Mouse (Mus musculus): ENCODE data around the gene Nrl. TPM values are rescaled to one million over a fixed set of nuclear protein-coding genes. Genes with fewer than 3 reads are reported as not detected.

Nrl gene
- polyA plus RNA-seq, 1 experiment = not detected

- no peak overlapping the region for H3ac ChIP-seq (ENCODE audit: control insufficient read depth, insufficient read length, low read depth)
- H3K79me2 ChIP-seq (ENCODE audit: control insufficient read depth, insufficient read depth) = no peaks in the 10 kb centered on the region
- no peak overlapping the region for H3K4me3 ChIP-seq (ENCODE audit: insufficient read depth, poor library complexity, severe bottlenecking)
- no peaks in the 10 kb centered on the region for H3K27me3 ChIP-seq (ENCODE audit: control insufficient read depth, insufficient read depth, insufficient read length)
- no peaks in the 10 kb centered on the region for H3K79me3 ChIP-seq (ENCODE audit: low read depth)
- no peak for TF ChIP-seq MYOD1 (IDR thresholded peaks at IDR 0.05; ENCODE audit: control insufficient read depth, insufficient read length, low read depth)
- no peak for TF ChIP-seq MYOG (IDR thresholded peaks at IDR 0.05; ENCODE audit: control insufficient read depth, extremely low read depth, insufficient read length)
- no peak for TF ChIP-seq USF1 (IDR thresholded peaks at IDR 0.05; ENCODE audit: low read depth)
- TF ChIP-seq MAX (IDR thresholded peaks at IDR 0.05) = no peak
- TF ChIP-seq CTCF (IDR thresholded peaks at IDR 0.05; ENCODE audit: control insufficient read depth, insufficient read depth, insufficient read length) = no peak
- TF ChIP-seq CEBPB (IDR thresholded peaks at IDR 0.05; ENCODE audit: low read depth) = no peak
- no peak for TF ChIP-seq FOSL1 (IDR thresholded peaks at IDR 0.05; ENCODE audit: insufficient read depth, low read length, poor library complexity, severe bottlenecking)
- peaks cover 9% of the 10 kb centered on the region for H3K36me3 ChIP-seq (ENCODE audit: control insufficient read depth, insufficient read depth)
Measured at GRCm38 (mm10) chr14:55561860-55562259, 37.1 kb upstream of the Nrl start.

GRCm38 (mm10) chr14:55560202-55561073 is 35.7 kb upstream of the Nrl start, which contains the start of gene A730061H03Rik:
TSS of gene A730061H03Rik (minus strand) at chr14:55560406.
- no peaks in the 10 kb centered on the region for H3K79me2 ChIP-seq (ENCODE audit: control insufficient read depth, insufficient read depth)
- peak; percentile 92 for TF ChIP-seq MAX (IDR thresholded peaks at IDR 0.05)
- no peak for TF ChIP-seq FOSL1 (IDR thresholded peaks at IDR 0.05; ENCODE audit: insufficient read depth, low read length, poor library complexity, severe bottlenecking)
- peak; percentile 88 for TF ChIP-seq USF1 (IDR thresholded peaks at IDR 0.05; ENCODE audit: low read depth)
- TF ChIP-seq CEBPB (IDR thresholded peaks at IDR 0.05; ENCODE audit: low read depth) = peak; percentile 58
- no peak for TF ChIP-seq MYOG (IDR thresholded peaks at IDR 0.05; ENCODE audit: control insufficient read depth, extremely low read depth, insufficient read length)
- peak within 1 kb of the TSS; percentile 55 for H3K4me3 ChIP-seq (ENCODE audit: insufficient read depth, poor library complexity, severe bottlenecking)
- H3K79me3 ChIP-seq (ENCODE audit: low read depth) = no peaks in the 10 kb centered on the region
- H3K36me3 ChIP-seq (ENCODE audit: control insufficient read depth, insufficient read depth) = peaks cover 2% of the 10 kb centered on the region
- H3ac ChIP-seq (ENCODE audit: control insufficient read depth, insufficient read length, low read depth) = peak within 1 kb of the TSS; percentile 84
- H3K27me3 ChIP-seq (ENCODE audit: control insufficient read depth, insufficient read depth, insufficient read length) = no peaks in the 10 kb centered on the region

GRCm38 (mm10) chr14:55559799-55560201 is 35.0 kb upstream of the Nrl start, which contains the start of gene Dcaf11:
TSS of gene Dcaf11 (plus strand) at chr14:55560006.
- H3K79me2 ChIP-seq (ENCODE audit: control insufficient read depth, insufficient read depth) = no peaks in the 10 kb centered on the region
- TF ChIP-seq MYOD1 (IDR thresholded peaks at IDR 0.05; ENCODE audit: control insufficient read depth, insufficient read length, low read depth) (no peak), CTCF (IDR thresholded peaks at IDR 0.05; ENCODE audit: control insufficient read depth, insufficient read depth, insufficient read length) (no peak), CEBPB (IDR thresholded peaks at IDR 0.05; ENCODE audit: low read depth) (no peak), MYOG (IDR thresholded peaks at IDR 0.05; ENCODE audit: control insufficient read depth, extremely low read depth, insufficient read length) (no peak), MAX (IDR thresholded peaks at IDR 0.05) (no peak), USF1 (IDR thresholded peaks at IDR 0.05; ENCODE audit: low read depth) (no peak), FOSL1 (IDR thresholded peaks at IDR 0.05; ENCODE audit: insufficient read depth, low read length, poor library complexity, severe bottlenecking) (no peak)
- no peaks in the 10 kb centered on the region for H3K79me3 ChIP-seq (ENCODE audit: low read depth)
- peak within 1 kb of the TSS; percentile 55 for H3K4me3 ChIP-seq (ENCODE audit: insufficient read depth, poor library complexity, severe bottlenecking)
- no peaks in the 10 kb centered on the region for H3K27me3 ChIP-seq (ENCODE audit: control insufficient read depth, insufficient read depth, insufficient read length)
- H3ac ChIP-seq (ENCODE audit: control insufficient read depth, insufficient read length, low read depth) = peak within 1 kb of the TSS; percentile 84
- no peaks in the 10 kb centered on the region for H3K36me3 ChIP-seq (ENCODE audit: control insufficient read depth, insufficient read depth)

GRCm38 (mm10) chr14:55558740-55559448 is 34.1 kb upstream of the Nrl start:
- no peak overlapping the region for H3K4me3 ChIP-seq (ENCODE audit: insufficient read depth, poor library complexity, severe bottlenecking)
- no peaks in the 10 kb centered on the region for H3K79me3 ChIP-seq (ENCODE audit: low read depth)
- H3K27me3 ChIP-seq (ENCODE audit: control insufficient read depth, insufficient read depth, insufficient read length) = no peaks in the 10 kb centered on the region
- TF ChIP-seq CTCF (IDR thresholded peaks at IDR 0.05; ENCODE audit: control insufficient read depth, insufficient read depth, insufficient read length) (no peak), FOSL1 (IDR thresholded peaks at IDR 0.05; ENCODE audit: insufficient read depth, low read length, poor library complexity, severe bottlenecking) (no peak), MYOG (IDR thresholded peaks at IDR 0.05; ENCODE audit: control insufficient read depth, extremely low read depth, insufficient read length) (no peak), MAX (IDR thresholded peaks at IDR 0.05) (no peak), MYOD1 (IDR thresholded peaks at IDR 0.05; ENCODE audit: control insufficient read depth, insufficient read length, low read depth) (no peak), USF1 (IDR thresholded peaks at IDR 0.05; ENCODE audit: low read depth) (no peak)
- no peaks in the 10 kb centered on the region for H3K79me2 ChIP-seq (ENCODE audit: control insufficient read depth, insufficient read depth)
- H3K36me3 ChIP-seq (ENCODE audit: control insufficient read depth, insufficient read depth) = no peaks in the 10 kb centered on the region
- H3ac ChIP-seq (ENCODE audit: control insufficient read depth, insufficient read length, low read depth) = no peak overlapping the region

GRCm38 (mm10) chr14:55557587-55557986 is 32.8 kb upstream of the Nrl start:
- no peaks in the 10 kb centered on the region for H3K79me2 ChIP-seq (ENCODE audit: control insufficient read depth, insufficient read depth)
- no peak overlapping the region for H3ac ChIP-seq (ENCODE audit: control insufficient read depth, insufficient read length, low read depth)
- H3K36me3 ChIP-seq (ENCODE audit: control insufficient read depth, insufficient read depth) = no peaks in the 10 kb centered on the region
- no peaks in the 10 kb centered on the region for H3K27me3 ChIP-seq (ENCODE audit: control insufficient read depth, insufficient read depth, insufficient read length)
- H3K79me3 ChIP-seq (ENCODE audit: low read depth) = no peaks in the 10 kb centered on the region
- TF ChIP-seq MYOG (IDR thresholded peaks at IDR 0.05; ENCODE audit: control insufficient read depth, extremely low read depth, insufficient read length) = no peak
- no peak for TF ChIP-seq CTCF (IDR thresholded peaks at IDR 0.05; ENCODE audit: control insufficient read depth, insufficient read depth, insufficient read length)
- no peak for TF ChIP-seq CEBPB (IDR thresholded peaks at IDR 0.05; ENCODE audit: low read depth)
- no peak for TF ChIP-seq MAX (IDR thresholded peaks at IDR 0.05)
- TF ChIP-seq MYOD1 (IDR thresholded peaks at IDR 0.05; ENCODE audit: control insufficient read depth, insufficient read length, low read depth) = no peak
- no peak for TF ChIP-seq USF1 (IDR thresholded peaks at IDR 0.05; ENCODE audit: low read depth)
- no peak for TF ChIP-seq FOSL1 (IDR thresholded peaks at IDR 0.05; ENCODE audit: insufficient read depth, low read length, poor library complexity, severe bottlenecking)
- H3K4me3 ChIP-seq (ENCODE audit: insufficient read depth, poor library complexity, severe bottlenecking) = no peak overlapping the region

Data from C2C12 (cell line).